Mouse (Mus musculus) effector memory CD4-positive, alpha-beta T cell, adult 5 months (primary cell): ENCODE results near the gene Flii. TPM values are rescaled to one million over a fixed set of nuclear protein-coding genes. Genes with fewer than 3 reads are reported as not detected.

ENCODE experiments used
- polyA plus RNA-seq: library from polyadenylated mRNA; unstranded; fragments of 100-300 nt; shearing (Covaris generic); gene quantifications from one replicate; pipeline ENCODE4 v1.2.1, GENCODE M21; 2017

The Flii gene
- polyA plus RNA-seq, result 150 TPM

DNA sequence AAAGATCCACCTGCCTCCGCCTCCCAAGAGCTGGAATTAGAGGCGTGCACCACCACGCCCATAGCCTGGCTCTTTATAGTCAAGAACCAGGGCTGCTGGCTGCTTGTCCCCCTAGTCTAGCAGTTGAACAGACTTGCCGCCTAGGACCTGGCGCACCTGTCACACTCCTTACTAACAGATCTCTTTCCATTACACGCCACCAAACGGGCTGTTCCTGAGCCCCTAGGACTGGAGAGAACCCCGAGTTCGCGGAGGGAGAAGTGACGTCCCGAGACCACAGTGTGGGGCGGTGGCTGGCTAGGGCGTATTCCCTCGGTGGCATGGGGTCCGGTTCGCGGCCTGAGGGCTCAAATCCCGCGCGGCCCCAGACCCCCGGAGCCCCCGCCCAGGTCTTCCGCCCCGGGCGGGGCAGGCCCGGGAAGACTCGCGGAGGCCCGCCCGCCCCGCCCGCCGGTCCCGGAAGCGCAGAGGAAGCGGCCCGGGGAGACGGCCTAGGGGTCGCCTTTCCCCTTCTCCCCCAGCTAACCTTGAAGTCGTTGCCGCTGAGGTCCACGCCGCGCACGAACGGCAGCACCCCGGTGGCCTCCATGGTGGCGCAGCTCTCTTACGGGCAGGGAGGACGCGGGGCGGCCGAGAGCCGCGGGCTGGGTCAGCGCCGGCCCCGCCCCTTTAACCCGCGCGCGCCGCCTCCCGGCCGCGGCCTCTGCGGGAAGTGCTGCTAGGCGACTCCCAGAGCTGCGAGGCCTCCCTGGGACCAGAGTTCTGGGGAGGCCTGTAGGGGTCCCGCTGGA is at the start of gene Flii:
Gene Flii (minus strand): TSS at position 663 of the 791 bp plus-strand sequence.

DNA sequence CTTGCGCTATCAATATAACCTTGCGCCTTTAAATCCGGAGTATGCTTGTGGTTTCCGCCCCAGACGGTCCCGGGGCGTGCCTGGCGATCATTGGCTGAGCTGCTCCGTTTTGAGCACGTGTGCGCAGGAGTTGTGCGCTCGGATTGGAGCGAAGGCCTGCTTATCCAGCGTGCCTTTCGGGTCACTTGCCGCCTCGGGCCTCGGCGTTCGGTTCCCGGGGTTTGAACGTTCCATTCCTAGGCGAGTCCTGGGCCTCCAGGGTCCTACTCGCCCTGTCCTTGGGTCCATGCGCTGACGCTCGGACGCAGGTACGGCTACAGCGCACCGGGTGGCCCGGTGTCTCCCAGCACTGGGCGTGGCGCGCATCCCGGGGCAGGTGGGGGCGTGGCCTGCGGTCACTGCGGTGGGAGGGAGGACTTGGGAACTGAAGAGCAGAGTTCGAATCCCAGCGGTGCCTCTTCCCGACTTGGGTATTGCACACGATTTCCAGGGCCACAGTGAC is 1.2 kb upstream of the Flii start, which contains the start of gene Mief2:
Gene Mief2 (plus strand): TSS at position 139 of the 502 bp plus-strand sequence.

DNA sequence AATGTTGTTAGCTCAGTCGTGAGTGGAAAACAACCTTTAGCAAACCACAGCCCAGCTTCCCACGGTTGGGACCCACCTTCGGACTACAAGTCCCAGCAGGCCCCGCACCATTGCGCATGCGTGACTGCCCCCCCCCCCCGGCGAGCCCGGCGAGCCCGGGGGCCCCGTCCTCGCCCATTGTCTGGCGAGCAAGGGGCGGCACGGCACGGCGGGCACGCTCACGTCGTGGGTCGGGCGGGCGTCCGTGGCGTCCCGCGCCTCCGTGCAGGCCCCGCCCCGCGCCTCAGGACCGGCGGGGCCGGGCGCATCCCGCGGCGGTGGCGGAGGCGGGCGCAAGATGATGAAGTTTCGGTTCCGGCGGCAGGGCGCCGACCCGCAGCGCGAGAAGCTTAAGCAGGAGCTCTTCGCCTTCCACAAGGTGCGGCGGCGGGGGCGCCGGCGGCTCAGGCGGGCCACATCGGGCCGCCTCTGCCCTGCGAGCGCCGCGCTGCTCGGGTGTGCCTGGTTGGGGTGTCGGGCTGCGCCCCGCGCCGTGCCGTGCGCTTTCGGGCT is 27.5 kb downstream of the Flii start, which contains the start of gene Llgl1:
Gene Llgl1 (plus strand): TSS at position 200 of the 552 bp plus-strand sequence.

Other genes with a start within 250 kb of the Flii start
- gene Alkbh5, start 190.9 kb downstream of the Flii start, polyA plus RNA-seq, result 46.0 TPM
- gene Llgl1, start 27.5 kb downstream of the Flii start, polyA plus RNA-seq, result 30.8 TPM
- gene Mief2, start 1.1 kb upstream of the Flii start, polyA plus RNA-seq, result 12.4 TPM
- gene Top3a, start 50.1 kb upstream of the Flii start, polyA plus RNA-seq, result 17.7 TPM
- 12.6 TPM for gene Smcr8, start 50.3 kb upstream of the Flii start, polyA plus RNA-seq
- gene Shmt1, start 84.5 kb upstream of the Flii start, polyA plus RNA-seq, result 5.4 TPM
- gene Dhrs7b, start 103.4 kb upstream of the Flii start, polyA plus RNA-seq, result 15.5 TPM
- gene Tmem11, start 152.0 kb upstream of the Flii start, polyA plus RNA-seq, result 43.5 TPM
- gene Natd1, start 187.5 kb upstream of the Flii start, polyA plus RNA-seq, result 5.1 TPM
- 171 TPM for gene Map2k3, start 204.8 kb upstream of the Flii start, polyA plus RNA-seq